Mouse (Mus musculus): ENCODE measurements at regions not wholly inside any gene's neighbourhood (a gene's known extent, or its start where the extent isn't known, plus 50 kb on each side); places are given as distances from the start of the nearest gene placed in this dataset.
"Not testable (repeated sequence)": the region's sequence is repeated elsewhere in the genome, so short reads cannot be mapped to it uniquely, and the experiment has no call there.

- peak; percentile 54 for DNase-seq
Measured at GRCm38 (mm10) chr10:56788081-56788480, 411.0 kb downstream of the Gja1 start.

GRCm38 (mm10) chr10:56793074-56793473, 415.9 kb downstream of the Gja1 start:
- DNase-seq, result no peak

- DNase-seq, result peak; percentile 5
Measured at GRCm38 (mm10) chr10:56795396-56795795, 418.3 kb downstream of the Gja1 start.

- DNase-seq, result no peak
Measured at GRCm38 (mm10) chr10:56799307-56799706, 422.2 kb downstream of the Gja1 start.

- no peak for DNase-seq
Measured at GRCm38 (mm10) chr10:56799745-56800144, 422.6 kb downstream of the Gja1 start.

GRCm38 (mm10) chr10:56809006-56809405, 431.9 kb downstream of the Gja1 start:
- no peak for DNase-seq

GRCm38 (mm10) chr10:56822158-56822557, 445.0 kb downstream of the Gja1 start:
- peak; percentile 3 for DNase-seq

GRCm38 (mm10) chr10:56831331-56831730, 454.2 kb downstream of the Gja1 start:
- no peak for DNase-seq

GRCm38 (mm10) chr10:56831966-56832365, 454.8 kb downstream of the Gja1 start:
- DNase-seq, result no peak

GRCm38 (mm10) chr10:56836130-56836529, 459.0 kb downstream of the Gja1 start:
- no peak for DNase-seq

GRCm38 (mm10) chr10:56839006-56839495, 461.9 kb downstream of the Gja1 start:
- no peak for DNase-seq

- no peak for DNase-seq
Measured at GRCm38 (mm10) chr10:56839545-56839944, 462.4 kb downstream of the Gja1 start.

GRCm38 (mm10) chr10:56840732-56841131, 463.6 kb downstream of the Gja1 start:
- DNase-seq, result peak; percentile 10

- no peak for DNase-seq
Measured at GRCm38 (mm10) chr10:56841486-56841885, 464.4 kb downstream of the Gja1 start.

GRCm38 (mm10) chr10:56841973-56842372, 464.8 kb downstream of the Gja1 start:
- DNase-seq, result no peak

- DNase-seq, result no peak
Measured at GRCm38 (mm10) chr10:56852484-56852883, 475.4 kb downstream of the Gja1 start.

GRCm38 (mm10) chr10:56856186-56856585, 479.1 kb downstream of the Gja1 start:
- no peak for DNase-seq

GRCm38 (mm10) chr10:56879744-56880143, 502.6 kb downstream of the Gja1 start:
- no peak for DNase-seq

- no peak for DNase-seq
Measured at GRCm38 (mm10) chr10:56880154-56880591, 503.0 kb downstream of the Gja1 start.

- no peak for DNase-seq
Measured at GRCm38 (mm10) chr10:56884456-56885410, 507.6 kb downstream of the Gja1 start.

- not testable (repeated sequence) for DNase-seq
Measured at GRCm38 (mm10) chr10:56891530-56891929, 514.4 kb downstream of the Gja1 start.

- DNase-seq, result no peak
Measured at GRCm38 (mm10) chr10:56892666-56893209, 515.6 kb downstream of the Gja1 start.

- DNase-seq, result no peak
Measured at GRCm38 (mm10) chr10:56893210-56893705, 516.1 kb downstream of the Gja1 start.

All from retina, postnatal 1 day (tissue).